Mouse (Mus musculus): ENCODE results near the gene Zfp629. TPM values are rescaled to one million over a fixed set of nuclear protein-coding genes. Genes with fewer than 3 reads are reported as not detected.

Gene Zfp629
- total and polyA plus RNA-seq, 3 experiments: 10.8 to 12.6 TPM; not detected in 1

- no peaks in the 10 kb centered on the region for H3K4me1 ChIP-seq (ENCODE audit: control insufficient read depth in 1 of 2, insufficient read depth in 2 of 2, low read length in 2 of 2)
- TF ChIP-seq NELFE (IDR thresholded peaks at IDR 0.05; ENCODE audit: low read depth, low read length) (no peak), RAD21 (IDR thresholded peaks at IDR 0.05; ENCODE audit: low read depth, low read length) (no peak), ZNF384 (IDR thresholded peaks at IDR 0.05; ENCODE audit: low read depth, low read length) (0 out of 2 replicates have a peak, but pooled peaks have one; percentile 44)
- H3K27ac ChIP-seq (ENCODE audit: control insufficient read depth, low read depth, low read length): no peak within 1 kb of the TSS
- no peak within 1 kb of the TSS for H3K9ac ChIP-seq (ENCODE audit: control insufficient read depth, low read depth, low read length, poor library complexity, severe bottlenecking)
- H3K79me2 ChIP-seq (ENCODE audit: control insufficient read depth, insufficient read depth, low read length, poor library complexity): no peaks in the 10 kb centered on the region
- H3K27me3 ChIP-seq (ENCODE audit: control insufficient read depth in 1 of 2, insufficient read depth in 2 of 2, low read length in 2 of 2): no peaks in the 10 kb centered on the region
- H3K9me3 ChIP-seq (replicated peaks; ENCODE audit: insufficient read depth, low read length): no peaks in the 10 kb centered on the region
- DNase-seq (ENCODE audit: low read depth, low spot score): no peak
- H3K4me3 ChIP-seq (ENCODE audit: control insufficient read depth in 1 of 2, insufficient read depth in 1 of 2, low read depth in 2 of 2, low read length in 2 of 2): no peak within 1 kb of the TSS
- peaks cover 0 to 10% of the 10 kb centered on the region in 2 experiments; a peak in 2 of 4 replicates for H3K36me3 ChIP-seq (ENCODE audit: control insufficient read depth in 1 of 2, insufficient read depth in 2 of 2, low read length in 2 of 2)
These were observed 54.2 kb downstream of the Zfp629 start, which contains the start of gene Tmem265 for GRCm38 (mm10) chr7:127561340-127561858. TSS of gene Tmem265 (plus strand) at chr7:127561390.

GRCm38 (mm10) chr7:127560580-127560979 lies 55.0 kb downstream of the Zfp629 start:
- DNase-seq (ENCODE audit: low read depth, low spot score): no peak
- no peaks in the 10 kb centered on the region for H3K79me2 ChIP-seq (ENCODE audit: control insufficient read depth, insufficient read depth, low read length, poor library complexity)
- no peaks in the 10 kb centered on the region for H3K4me1 ChIP-seq (ENCODE audit: control insufficient read depth in 1 of 2, insufficient read depth in 2 of 2, low read length in 2 of 2)
- no peak overlapping the region for H3K27ac ChIP-seq (ENCODE audit: control insufficient read depth, low read depth, low read length)
- no peaks in the 10 kb centered on the region for H3K27me3 ChIP-seq (ENCODE audit: control insufficient read depth in 1 of 2, insufficient read depth in 2 of 2, low read length in 2 of 2)
- no peak overlapping the region for H3K9ac ChIP-seq (ENCODE audit: control insufficient read depth, low read depth, low read length, poor library complexity, severe bottlenecking)
- H3K36me3 ChIP-seq (ENCODE audit: control insufficient read depth in 1 of 2, insufficient read depth in 2 of 2, low read length in 2 of 2): peaks cover 0 to 13% of the 10 kb centered on the region in 2 experiments; a peak in 2 of 4 replicates
- TF ChIP-seq MYB (IDR thresholded peaks at IDR 0.05; ENCODE audit: low read depth, low read length) (no peak), MEF2A (IDR thresholded peaks at IDR 0.05; ENCODE audit: extremely low read depth, insufficient replicate concordance, low read depth, low read length, poor library complexity, severe bottlenecking) (no peak), ZMIZ1 (IDR thresholded peaks at IDR 0.05; ENCODE audit: low read depth, low read length) (no peak), NELFE (IDR thresholded peaks at IDR 0.05; ENCODE audit: low read depth, low read length) (no peak), KAT2A (conservative IDR thresholded peaks at IDR 0.05; ENCODE audit: low read depth, low read length) (no peak)
- no peaks in the 10 kb centered on the region for H3K9me3 ChIP-seq (replicated peaks; ENCODE audit: insufficient read depth, low read length)
- no peak overlapping the region for H3K4me3 ChIP-seq (ENCODE audit: control insufficient read depth in 1 of 2, insufficient read depth in 1 of 2, low read depth in 2 of 2, low read length in 2 of 2)

Other genes starting within 250 kb of the Zfp629 start
- 6.9 and 7.5 TPM in 2 replicates for gene Zfp747, start 239.7 kb downstream of the Zfp629 start, total RNA-seq (2012; rRNA removed)
- 1 to 10 TPM in 1 of 2 experiments, not detected in 1; 6.2 TPM for gene Zfp747, start 239.7 kb downstream of the Zfp629 start, polyA plus RNA-seq (2012; ENCODE audit: insufficient read depth in 1 of 2, insufficient read length in 2 of 2, low read depth in 1 of 2, low replicate concordance in 2 of 2, missing spikeins in 1 of 2)
- 1.4 and 2.1 TPM in 2 replicates for gene 9130019O22Rik, start 228.6 kb downstream of the Zfp629 start, total RNA-seq (2012; rRNA removed)
- gene 9130019O22Rik, start 228.6 kb downstream of the Zfp629 start, polyA plus RNA-seq (2012; ENCODE audit: insufficient read depth in 1 of 2, insufficient read length in 2 of 2, low read depth in 1 of 2, low replicate concordance in 2 of 2, missing spikeins in 1 of 2): 1 to 10 TPM in 1 of 2 experiments, not detected in 1; 1.5 TPM
- gene E430018J23Rik, start 222.2 kb downstream of the Zfp629 start, total RNA-seq (2012; rRNA removed): 2.3 and 2.5 TPM in 2 replicates
- 1 to 10 TPM in 1 of 2 experiments, not detected in 1; 2.1 TPM for gene E430018J23Rik, start 222.2 kb downstream of the Zfp629 start, polyA plus RNA-seq (2012; ENCODE audit: insufficient read depth in 1 of 2, insufficient read length in 2 of 2, low read depth in 1 of 2, low replicate concordance in 2 of 2, missing spikeins in 1 of 2)
- 3.7 and 4.1 TPM in 2 replicates for gene Zfp764, start 209.0 kb downstream of the Zfp629 start, total RNA-seq (2012; rRNA removed)
- 1 to 10 TPM in 1 of 2 experiments, not detected in 1; 3.1 TPM for gene Zfp764, start 209.0 kb downstream of the Zfp629 start, polyA plus RNA-seq (2012; ENCODE audit: insufficient read depth in 1 of 2, insufficient read length in 2 of 2, low read depth in 1 of 2, low replicate concordance in 2 of 2, missing spikeins in 1 of 2)
- 8.6 and 11.1 TPM in 2 replicates for gene Zfp688, start 193.7 kb downstream of the Zfp629 start, total RNA-seq (2012; rRNA removed)
- gene Zfp688, start 193.7 kb downstream of the Zfp629 start, polyA plus RNA-seq (2012; ENCODE audit: insufficient read depth in 1 of 2, insufficient read length in 2 of 2, low read depth in 1 of 2, low replicate concordance in 2 of 2, missing spikeins in 1 of 2): 10 to 100 TPM in 1 of 2 experiments, not detected in 1; 18.1 TPM
- 4.0 and 4.9 TPM in 2 replicates for gene Zfp689, start 166.6 kb downstream of the Zfp629 start, total RNA-seq (2012; rRNA removed)
- gene Zfp689, start 166.6 kb downstream of the Zfp629 start, polyA plus RNA-seq (2012; ENCODE audit: insufficient read depth in 1 of 2, insufficient read length in 2 of 2, low read depth in 1 of 2, low replicate concordance in 2 of 2, missing spikeins in 1 of 2): 1 to 10 TPM in 1 of 2 experiments, not detected in 1; 7.2 TPM
- gene Prr14, start 156.2 kb downstream of the Zfp629 start, total RNA-seq (2012; rRNA removed): 10.8 and 11.7 TPM in 2 replicates
- gene Prr14, start 156.2 kb downstream of the Zfp629 start, polyA plus RNA-seq (2012; ENCODE audit: insufficient read depth in 1 of 2, insufficient read length in 2 of 2, low read depth in 1 of 2, low replicate concordance in 2 of 2, missing spikeins in 1 of 2): 10 to 100 TPM in 1 of 2 experiments, not detected in 1; 45.9 TPM
- 7.5 TPM in 2 replicates for gene Fbrs, start 136.6 kb downstream of the Zfp629 start, total RNA-seq (2012; rRNA removed)
- 10 to 100 TPM in 1 of 2 experiments, not detected in 1; 53.3 TPM for gene Fbrs, start 136.6 kb downstream of the Zfp629 start, polyA plus RNA-seq (2012; ENCODE audit: insufficient read depth in 1 of 2, insufficient read length in 2 of 2, low read depth in 1 of 2, low replicate concordance in 2 of 2, missing spikeins in 1 of 2)
- 20.3 and 22.3 TPM in 2 replicates for gene Srcap, start 103.8 kb downstream of the Zfp629 start, total RNA-seq (2012; rRNA removed)
- gene Srcap, start 103.8 kb downstream of the Zfp629 start, polyA plus RNA-seq (2012; ENCODE audit: insufficient read depth in 1 of 2, insufficient read length in 2 of 2, low read depth in 1 of 2, low replicate concordance in 2 of 2, missing spikeins in 1 of 2): 10 to 100 TPM; 34.3 to 45.1 TPM
- 9.0 and 12.0 TPM in 2 replicates for gene Gm42715, start 96.2 kb downstream of the Zfp629 start, total RNA-seq (2012; rRNA removed)
- 10 to 100 TPM in 1 of 2 experiments, not detected in 1; 25.4 TPM for gene Gm42715, start 96.2 kb downstream of the Zfp629 start, polyA plus RNA-seq (2012; ENCODE audit: insufficient read depth in 1 of 2, insufficient read length in 2 of 2, low read depth in 1 of 2, low replicate concordance in 2 of 2, missing spikeins in 1 of 2)
- gene Tmem265, start 54.4 kb downstream of the Zfp629 start, total RNA-seq (2012; rRNA removed): not detected in 2 replicates
- gene Tmem265, start 54.4 kb downstream of the Zfp629 start, polyA plus RNA-seq (2012; ENCODE audit: insufficient read depth in 1 of 2, insufficient read length in 2 of 2, low read depth in 1 of 2, low replicate concordance in 2 of 2, missing spikeins in 1 of 2): not detected
- 22.9 and 23.3 TPM in 2 replicates for gene Phkg2, start 42.5 kb downstream of the Zfp629 start, total RNA-seq (2012; rRNA removed)
- gene Phkg2, start 42.5 kb downstream of the Zfp629 start, polyA plus RNA-seq (2012; ENCODE audit: insufficient read depth in 1 of 2, insufficient read length in 2 of 2, low read depth in 1 of 2, low replicate concordance in 2 of 2, missing spikeins in 1 of 2): 10 to 100 TPM in 1 of 2 experiments, not detected in 1; 70.8 TPM
- gene Ccdc189, start 27.2 kb downstream of the Zfp629 start, total RNA-seq (2012; rRNA removed): 3.6 and 6.9 TPM in 2 replicates
- 1 to 10 TPM in 1 of 2 experiments, not detected in 1; 4.2 TPM for gene Ccdc189, start 27.2 kb downstream of the Zfp629 start, polyA plus RNA-seq (2012; ENCODE audit: insufficient read depth in 1 of 2, insufficient read length in 2 of 2, low read depth in 1 of 2, low replicate concordance in 2 of 2, missing spikeins in 1 of 2)
- gene Rnf40, start 27.0 kb downstream of the Zfp629 start, total RNA-seq (2012; rRNA removed): 43.8 and 49.5 TPM in 2 replicates
- 10 to 100 TPM in 1 of 2 experiments, not detected in 1; 75.1 TPM for gene Rnf40, start 27.0 kb downstream of the Zfp629 start, polyA plus RNA-seq (2012; ENCODE audit: insufficient read depth in 1 of 2, insufficient read length in 2 of 2, low read depth in 1 of 2, low replicate concordance in 2 of 2, missing spikeins in 1 of 2)
- 54.9 and 72.4 TPM in 2 replicates for gene Bcl7c, start 93.1 kb upstream of the Zfp629 start, total RNA-seq (2012; rRNA removed)
- 10 to 100 TPM in 1 of 2 experiments, not detected in 1; 98.4 TPM for gene Bcl7c, start 93.1 kb upstream of the Zfp629 start, polyA plus RNA-seq (2012; ENCODE audit: insufficient read depth in 1 of 2, insufficient read length in 2 of 2, low read depth in 1 of 2, low replicate concordance in 2 of 2, missing spikeins in 1 of 2)
- gene Ctf1, start 96.9 kb upstream of the Zfp629 start, total RNA-seq (2012; rRNA removed): 1.9 and 2.8 TPM in 2 replicates
- gene Ctf1, start 96.9 kb upstream of the Zfp629 start, polyA plus RNA-seq (2012; ENCODE audit: insufficient read depth in 1 of 2, insufficient read length in 2 of 2, low read depth in 1 of 2, low replicate concordance in 2 of 2, missing spikeins in 1 of 2): 1 to 10 TPM in 1 of 2 experiments, not detected in 1; 7.2 TPM
- gene Ctf2, start 116.4 kb upstream of the Zfp629 start, total RNA-seq (2012; rRNA removed): 0.36 and 0.39 TPM in 2 replicates
- 1 to 10 TPM in 1 of 2 experiments, not detected in 1; 1.0 TPM for gene Ctf2, start 116.4 kb upstream of the Zfp629 start, polyA plus RNA-seq (2012; ENCODE audit: insufficient read depth in 1 of 2, insufficient read length in 2 of 2, low read depth in 1 of 2, low replicate concordance in 2 of 2, missing spikeins in 1 of 2)
- gene Fbxl19, start 128.7 kb upstream of the Zfp629 start, total RNA-seq (2012; rRNA removed): 37.7 and 46.7 TPM in 2 replicates
- 10 to 100 TPM in 1 of 2 experiments, not detected in 1; 58.3 TPM for gene Fbxl19, start 128.7 kb upstream of the Zfp629 start, polyA plus RNA-seq (2012; ENCODE audit: insufficient read depth in 1 of 2, insufficient read length in 2 of 2, low read depth in 1 of 2, low replicate concordance in 2 of 2, missing spikeins in 1 of 2)
- 31.4 and 37.5 TPM in 2 replicates for gene Orai3, start 154.0 kb upstream of the Zfp629 start, total RNA-seq (2012; rRNA removed)
- gene Orai3, start 154.0 kb upstream of the Zfp629 start, polyA plus RNA-seq (2012; ENCODE audit: insufficient read depth in 1 of 2, insufficient read length in 2 of 2, low read depth in 1 of 2, low replicate concordance in 2 of 2, missing spikeins in 1 of 2): 10 to 100 TPM in 1 of 2 experiments, not detected in 1; 47.2 TPM
- 9.2 and 10.3 TPM in 2 replicates for gene Setd1a, start 160.9 kb upstream of the Zfp629 start, total RNA-seq (2012; rRNA removed)
- gene Setd1a, start 160.9 kb upstream of the Zfp629 start, polyA plus RNA-seq (2012; ENCODE audit: insufficient read depth in 1 of 2, insufficient read length in 2 of 2, low read depth in 1 of 2, low replicate concordance in 2 of 2, missing spikeins in 1 of 2): 10 to 100 TPM in 1 of 2 experiments, not detected in 1; 55.9 TPM
- gene Gm49388, start 169.8 kb upstream of the Zfp629 start, total RNA-seq (2012; rRNA removed): 0.73 and 0.88 TPM in 2 replicates
- gene Gm49388, start 169.8 kb upstream of the Zfp629 start, polyA plus RNA-seq (2012; ENCODE audit: insufficient read depth in 1 of 2, insufficient read length in 2 of 2, low read depth in 1 of 2, low replicate concordance in 2 of 2, missing spikeins in 1 of 2): 1 to 10 TPM in 1 of 2 experiments, not detected in 1; 1.3 TPM
- 0.59 and 1.4 TPM in 2 replicates for gene Hsd3b7, start 184.8 kb upstream of the Zfp629 start, total RNA-seq (2012; rRNA removed)
- under 1 TPM in 1 of 2 experiments, not detected in 1; 0.75 TPM for gene Hsd3b7, start 184.8 kb upstream of the Zfp629 start, polyA plus RNA-seq (2012; ENCODE audit: insufficient read depth in 1 of 2, insufficient read length in 2 of 2, low read depth in 1 of 2, low replicate concordance in 2 of 2, missing spikeins in 1 of 2)
- gene Stx4a, start 208.5 kb upstream of the Zfp629 start, total RNA-seq (2012; rRNA removed): 44.4 and 47.8 TPM in 2 replicates
- gene Stx4a, start 208.5 kb upstream of the Zfp629 start, polyA plus RNA-seq (2012; ENCODE audit: insufficient read depth in 1 of 2, insufficient read length in 2 of 2, low read depth in 1 of 2, low replicate concordance in 2 of 2, missing spikeins in 1 of 2): 100 to 1,000 TPM in 1 of 2 experiments, not detected in 1; 121 TPM
- 0.03 and 0.15 TPM in 2 replicates for gene Stx1b, start 208.8 kb upstream of the Zfp629 start, total RNA-seq (2012; rRNA removed)
- under 1 TPM in 1 of 2 experiments, not detected in 1; 0.56 TPM for gene Stx1b, start 208.8 kb upstream of the Zfp629 start, polyA plus RNA-seq (2012; ENCODE audit: insufficient read depth in 1 of 2, insufficient read length in 2 of 2, low read depth in 1 of 2, low replicate concordance in 2 of 2, missing spikeins in 1 of 2)